Mouse (Mus musculus) embryonic stem cell, embryonic (primary cell): ENCODE results near the gene Acsl5.

ENCODE experiments used
- CTCF ChIA-PET, 4 experiments: fragments of 300-600 bp in 2 of 4; fragments of 350-600 bp in 2 of 4; sonication (Branson Sonifier 250); formaldehyde crosslinking; loops; one replicate each; lab custom pipeline; 2022; ENCODE audit warnings: inconsistent platforms in 2 of 4; lab: Charles Lee
- POLR2A ChIA-PET, 4 experiments: fragments of 300-600 bp in 2 of 4; fragments of 350-600 bp in 2 of 4; sonication (Branson Sonifier 250); formaldehyde crosslinking; loops; one replicate each; lab custom pipeline; 2022; ENCODE audit warnings: antibody characterized with exemption in 4 of 4, inconsistent platforms in 1 of 4; lab: Charles Lee

Acsl5 gene

DNA sequence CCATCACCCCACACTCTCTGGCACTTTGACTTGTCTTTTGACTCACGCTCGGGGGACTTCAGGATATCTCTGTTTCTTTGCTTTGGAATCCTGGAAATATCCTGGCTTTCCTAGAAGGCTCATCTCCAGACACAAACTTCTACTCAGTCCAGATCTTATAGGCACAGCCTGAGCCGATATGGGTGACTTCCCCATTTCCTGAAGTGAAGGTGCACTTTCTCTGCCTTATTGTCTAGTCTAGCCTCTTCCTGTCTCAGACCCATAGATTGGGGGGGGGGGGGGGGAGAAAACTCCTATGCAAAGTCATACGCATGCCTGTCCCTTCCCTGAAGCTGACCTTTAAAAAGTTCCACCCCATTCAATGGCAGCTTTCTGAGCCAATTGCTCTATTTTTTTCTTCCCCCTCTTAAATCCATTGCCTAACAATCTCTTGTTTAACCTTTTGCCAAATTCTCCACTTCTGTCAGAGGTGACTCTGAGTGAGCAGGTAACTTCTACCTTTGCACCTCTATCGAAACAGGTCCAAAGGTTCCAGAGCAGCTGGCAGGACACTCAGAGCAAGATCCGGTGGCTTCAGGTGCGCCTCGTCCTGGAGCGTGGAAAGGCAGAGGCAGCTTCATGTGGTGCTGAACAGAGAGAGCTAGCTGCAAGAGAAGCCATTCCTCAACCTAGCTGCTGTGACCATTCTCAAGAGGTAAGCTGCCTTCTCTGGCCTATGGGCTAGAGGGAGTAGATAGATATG is at the start of gene Acsl5:
Acsl5 (plus strand) TSS at position 556 of the 742 bp plus-strand sequence.
- POLR2A ChIA-PET = interaction anchor here in 1 of 4 experiments (2.0 kb wide), 1 partner anchor 64 kb away, joined by 6 read pairs; the partner anchor contains the start of genes Vti1a and Zdhhc6

DNA sequence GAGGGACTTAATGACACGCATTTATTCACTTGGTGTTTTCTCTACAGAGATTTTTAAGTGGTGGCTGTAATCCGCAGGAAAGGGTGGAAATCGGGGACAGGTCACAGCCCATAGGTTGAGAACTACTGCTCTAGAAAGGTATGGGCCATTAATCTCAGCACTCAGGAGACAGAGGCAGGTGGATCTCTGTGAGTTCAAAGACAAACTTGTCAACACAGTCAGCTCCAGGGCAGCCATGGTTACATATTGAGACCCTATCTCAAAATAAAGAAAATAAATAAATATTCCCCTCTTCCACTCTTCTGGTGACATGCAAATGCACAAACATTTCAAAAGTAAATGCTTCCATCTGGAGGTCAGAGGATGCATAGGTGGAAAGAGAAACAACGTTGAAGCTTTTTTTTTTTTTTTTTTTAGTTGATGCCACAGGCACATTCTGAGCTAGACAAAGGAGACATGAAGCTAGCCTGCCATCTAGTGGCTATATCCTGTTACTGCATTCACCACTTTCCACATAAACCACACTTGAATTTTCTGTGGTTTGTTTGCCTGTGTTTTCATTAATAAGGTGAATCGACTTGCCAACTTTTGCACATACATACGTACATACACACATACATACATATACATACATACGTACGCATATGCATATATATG is 45.1 kb upstream of the Acsl5 start:
- ChIA-PET CTCF (interaction anchor here (0.5 to 3.0 kb wide), 91 partner anchors 8 to 1501 kb away, joined by 3 to 27 read pairs (median 4); partner anchors contain the start of genes Gpam (in 2 of the 4) and Tectb (in 2 of the 4)), POLR2A (interaction anchor here (0.5 to 1.1 kb wide), 15 partner anchors 12 to 1569 kb away, joined by 3 to 9 read pairs (median 3); no protein-coding TSS in a partner anchor)

More for the DNA sequence above, at the start of gene Acsl5:
- CTCF ChIA-PET = interaction anchor here in 3 of 4 experiments (0.6 to 1.6 kb wide), 4 partner anchors 32 to 1164 kb away, joined by 3 to 9 read pairs (median 4); no protein-coding TSS in a partner anchor

- POLR2A ChIA-PET = interaction anchor here (0.5 to 1.1 kb wide), 8 partner anchors 13 to 1537 kb away, joined by 3 to 6 read pairs (median 3); no protein-coding TSS in a partner anchor
- CTCF ChIA-PET = interaction anchor here (0.6 to 3.0 kb wide), 49 partner anchors 9 to 1502 kb away, joined by 3 to 27 read pairs (median 5); partner anchors contain the start of genes Gpam (in 1 of the 4) and Tectb (in 1 of the 4)
Measured at GRCm38 (mm10) chr19:55207205-55207604, 44.5 kb upstream of the Acsl5 start.

DNA sequence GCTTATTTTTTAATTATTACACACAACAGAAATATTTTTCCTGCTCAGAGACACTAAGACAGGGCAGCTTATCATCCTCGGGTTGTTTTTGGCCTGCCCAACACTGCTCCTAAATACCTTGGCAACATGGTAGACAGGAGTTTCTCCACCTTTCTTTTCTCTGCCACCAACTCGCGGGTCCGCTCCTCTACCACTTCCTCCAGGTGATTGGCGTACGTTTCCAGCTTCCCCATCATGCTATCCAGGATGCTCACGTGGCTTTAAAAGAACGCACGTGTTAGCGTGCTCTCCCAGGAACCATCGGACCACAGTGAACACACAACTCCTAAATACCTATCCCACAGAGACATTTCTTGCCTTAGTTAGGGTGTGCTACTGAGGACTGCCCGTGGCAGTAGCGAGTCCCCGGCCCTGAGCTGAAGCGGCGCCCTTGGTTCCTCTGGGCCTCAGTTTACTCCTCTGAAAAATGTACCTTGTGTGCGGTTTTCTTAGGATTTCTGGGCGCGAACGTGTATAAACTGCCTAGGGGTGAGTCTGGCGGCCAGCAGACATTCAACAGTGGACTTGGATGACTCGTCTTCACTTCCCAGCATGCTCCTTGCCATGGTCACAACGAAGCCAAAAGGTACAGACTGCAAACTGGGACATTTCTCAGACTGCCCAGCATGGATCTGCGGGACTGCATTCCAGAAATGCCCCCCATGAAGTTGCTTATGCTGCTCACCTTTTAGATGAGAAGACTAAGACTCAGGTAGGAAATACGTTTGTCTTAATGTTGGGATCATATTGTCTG is 43.8 kb upstream of the Acsl5 start:
- POLR2A ChIA-PET = interaction anchor here in 2 of 4 experiments (0.5 to 1.0 kb wide), 3 partner anchors 18 to 1163 kb away, joined by 3 read pairs; no protein-coding TSS in a partner anchor
- CTCF ChIA-PET = interaction anchor here (1.2 to 3.0 kb wide), 10 partner anchors 10 to 147 kb away, joined by 3 to 27 read pairs (median 10); no protein-coding TSS in a partner anchor

- ChIA-PET CTCF (interaction anchor here (0.6 to 3.0 kb wide), 7 partner anchors 9 to 148 kb away, joined by 3 to 27 read pairs (median 8); no protein-coding TSS in a partner anchor), POLR2A (interaction anchor here in 3 of 4 experiments (0.5 to 1.0 kb wide), 4 partner anchors 17 to 1163 kb away, joined by 3 to 5 read pairs (median 3); no protein-coding TSS in a partner anchor)
Measured at GRCm38 (mm10) chr19:55208654-55209053, 43.1 kb upstream of the Acsl5 start.

DNA sequence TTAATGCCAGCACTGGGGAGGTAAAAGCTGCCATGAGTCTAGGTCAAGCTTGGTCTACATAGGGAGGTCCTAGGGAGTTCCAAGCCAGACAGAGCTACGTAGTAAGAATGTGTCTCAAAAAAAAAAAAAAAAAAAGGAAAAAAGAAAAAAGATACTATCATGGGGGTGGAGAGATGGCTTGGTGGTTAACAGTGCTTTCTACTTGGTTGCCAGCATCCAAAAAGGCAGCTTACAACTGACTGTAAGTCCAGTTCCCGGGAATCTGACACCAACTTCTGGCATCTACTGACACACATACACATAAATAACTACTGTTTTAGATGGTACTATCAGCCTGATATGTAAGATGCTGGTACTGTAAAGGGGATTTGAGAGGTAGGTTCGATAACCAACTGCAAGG is 42.7 kb upstream of the Acsl5 start:
- POLR2A ChIA-PET = interaction anchor here in 2 of 4 experiments (0.6 to 1.0 kb wide), 4 partner anchors 92 to 1401 kb away, joined by 3 to 5 read pairs (median 4); no protein-coding TSS in a partner anchor
- CTCF ChIA-PET = interaction anchor here in 3 of 4 experiments (0.6 to 3.0 kb wide), 5 partner anchors 9 to 123 kb away, joined by 6 to 13 read pairs (median 8); no protein-coding TSS in a partner anchor

- ChIA-PET CTCF (no interaction called here), POLR2A (no interaction called here)
Measured at GRCm38 (mm10) chr19:55211698-55212097, 40.0 kb upstream of the Acsl5 start.

DNA sequence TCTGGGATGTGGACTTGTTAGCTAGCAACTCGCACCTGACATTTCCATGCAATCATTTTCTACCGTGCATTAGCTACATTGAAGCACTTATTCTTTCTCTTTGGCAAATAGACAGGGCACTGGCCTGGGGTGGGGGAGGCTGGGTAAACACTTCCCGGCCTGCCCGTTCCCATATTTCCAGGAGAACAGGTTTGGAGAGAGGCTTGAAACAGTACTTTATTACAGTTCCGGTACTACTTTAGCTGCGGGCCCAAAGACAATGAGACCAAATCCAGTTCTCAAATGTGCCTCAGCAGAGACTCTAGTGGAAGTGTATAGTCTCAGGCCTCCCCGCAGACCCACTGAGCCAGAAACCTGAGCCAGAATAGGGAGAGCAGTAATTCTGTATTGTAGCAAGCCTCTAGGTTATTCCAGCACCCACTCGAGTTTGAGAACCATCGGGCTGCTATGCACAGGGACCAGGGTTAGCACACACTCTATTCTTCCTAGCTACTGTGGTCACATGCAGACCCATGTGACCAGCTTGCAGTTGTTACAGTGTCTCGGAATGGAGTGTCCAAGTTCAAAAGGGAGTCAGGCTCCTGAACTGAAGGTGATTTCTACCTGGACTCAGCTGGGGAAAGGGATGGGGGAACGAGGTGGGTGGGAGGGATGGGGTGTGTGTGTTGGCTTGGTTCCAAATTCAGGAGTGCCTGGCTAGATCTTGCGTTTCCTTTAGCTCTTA is 38.0 kb upstream of the Acsl5 start:
- ChIA-PET POLR2A (interaction anchor here in 3 of 4 experiments (0.5 to 2.2 kb wide), 4 partner anchors 12 to 117 kb away, joined by 3 to 6 read pairs (median 4); no protein-coding TSS in a partner anchor), CTCF (interaction anchor here in 3 of 4 experiments (0.6 to 1.5 kb wide), 5 partner anchors 9 to 988 kb away, joined by 3 to 6 read pairs (median 3); no protein-coding TSS in a partner anchor)

GRCm38 (mm10) chr19:55216876-55217275 is 34.9 kb upstream of the Acsl5 start:
- ChIA-PET CTCF (interaction anchor here (1.0 to 2.9 kb wide), 6 partner anchors 8 to 28 kb away, joined by 3 to 11 read pairs (median 8); no protein-coding TSS in a partner anchor), POLR2A (interaction anchor here in 2 of 4 experiments (0.8 to 1.3 kb wide), 3 partner anchors 14 to 48 kb away, joined by 3 read pairs; no protein-coding TSS in a partner anchor)

- POLR2A ChIA-PET = interaction anchor here in 2 of 4 experiments (0.7 to 2.8 kb wide), 6 partner anchors 10 to 1273 kb away, joined by 3 to 14 read pairs (median 3); partner anchors contain the start of gene Bbip1 (in 1 of the 2)
- CTCF ChIA-PET = interaction anchor here (0.9 to 2.9 kb wide), 23 partner anchors 9 to 115 kb away, joined by 3 to 28 read pairs (median 7); no protein-coding TSS in a partner anchor
Measured at GRCm38 (mm10) chr19:55217365-55217764, 34.4 kb upstream of the Acsl5 start.

DNA sequence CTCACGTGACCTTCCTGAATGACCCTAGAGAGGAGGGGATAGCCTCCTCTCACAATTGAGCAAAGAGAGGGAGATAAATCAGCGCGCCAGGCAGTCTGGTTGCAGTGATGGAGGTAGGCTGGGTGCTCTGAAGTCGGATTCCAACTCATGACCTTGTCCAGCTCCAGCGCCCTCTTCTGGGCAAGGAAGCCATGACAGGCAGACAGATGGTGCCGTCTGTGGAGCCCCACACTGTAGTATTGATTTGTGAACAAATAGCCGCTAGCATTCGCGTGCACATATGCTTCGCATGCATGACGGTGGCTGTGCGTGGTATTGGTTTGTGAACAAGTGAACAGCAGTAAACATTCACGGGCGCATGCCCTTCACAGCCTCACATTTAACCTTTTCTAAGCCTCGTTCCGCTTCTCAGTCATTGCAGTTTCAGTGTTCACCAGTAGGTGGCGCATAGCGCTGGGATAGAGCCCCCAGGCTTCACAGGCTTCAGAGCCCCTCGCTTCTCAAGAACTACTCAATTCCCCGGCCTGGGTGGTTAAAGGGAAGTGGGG is 33.5 kb upstream of the Acsl5 start:
- ChIA-PET CTCF (interaction anchor here (0.6 to 2.9 kb wide), 60 partner anchors 9 to 1387 kb away, joined by 3 to 28 read pairs (median 4); no protein-coding TSS in a partner anchor), POLR2A (interaction anchor here in 3 of 4 experiments (0.5 to 2.8 kb wide), 14 partner anchors 9 to 1619 kb away, joined by 3 to 15 read pairs (median 4); partner anchors contain the start of gene Bbip1 (in 1 of the 3))

DNA sequence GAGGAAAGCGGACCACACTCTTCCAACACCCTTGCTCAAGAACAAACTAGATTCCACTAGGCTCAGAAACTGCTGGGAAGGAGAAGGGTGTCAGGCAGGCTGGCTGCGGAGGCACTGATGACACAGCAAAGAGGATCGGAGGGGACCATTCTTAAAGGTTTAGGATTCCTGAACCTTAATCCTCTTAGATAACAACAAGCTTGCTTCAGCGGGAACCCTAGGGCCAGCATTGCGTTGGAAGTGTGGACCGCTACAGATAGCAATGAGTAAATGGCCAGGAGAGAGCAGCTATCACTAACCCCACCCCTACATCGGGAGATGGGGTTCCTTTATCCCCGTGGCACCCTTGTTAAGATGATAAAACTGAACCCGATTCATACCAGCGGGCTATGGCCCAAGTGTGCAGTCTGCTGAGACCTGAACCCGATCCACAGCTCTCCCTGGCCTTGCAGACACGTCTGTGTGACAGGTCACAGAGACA is 33.0 kb upstream of the Acsl5 start:
- POLR2A ChIA-PET = interaction anchor here in 3 of 4 experiments (0.5 to 2.8 kb wide), 12 partner anchors 8 to 1619 kb away, joined by 3 to 15 read pairs (median 4); no protein-coding TSS in a partner anchor
- CTCF ChIA-PET = interaction anchor here (0.6 to 2.9 kb wide), 49 partner anchors 8 to 1180 kb away, joined by 3 to 28 read pairs (median 4); partner anchors contain the start of genes Vti1a (in 1 of the 4) and Zdhhc6 (in 1 of the 4)

DNA sequence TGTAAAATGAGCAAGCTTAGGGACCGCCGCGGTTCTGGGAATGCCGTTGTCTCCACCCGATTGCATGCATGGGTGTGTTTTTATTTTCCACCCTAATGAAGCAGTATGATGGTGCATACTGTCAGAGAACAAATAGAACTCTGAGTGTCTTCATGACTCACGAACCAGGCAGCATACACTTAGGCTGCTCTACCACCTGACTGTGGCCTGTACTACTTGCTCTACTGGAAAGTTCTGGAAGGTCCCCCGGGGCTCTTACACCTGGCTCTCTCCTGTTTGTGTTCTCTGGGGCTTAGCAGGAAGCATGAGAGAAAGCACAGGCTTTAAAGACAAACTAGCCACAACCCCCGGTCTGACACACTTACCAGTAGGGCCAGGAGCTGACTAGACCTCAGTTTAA is 32.4 kb upstream of the Acsl5 start:
- CTCF ChIA-PET = interaction anchor here in 3 of 4 experiments (0.6 to 2.9 kb wide), 27 partner anchors 8 to 1180 kb away, joined by 3 to 28 read pairs (median 5); partner anchors contain the start of genes Vti1a (in 1 of the 3) and Zdhhc6 (in 1 of the 3)
- POLR2A ChIA-PET = interaction anchor here in 3 of 4 experiments (0.5 to 2.8 kb wide), 10 partner anchors 8 to 396 kb away, joined by 3 to 15 read pairs (median 4); no protein-coding TSS in a partner anchor

DNA sequence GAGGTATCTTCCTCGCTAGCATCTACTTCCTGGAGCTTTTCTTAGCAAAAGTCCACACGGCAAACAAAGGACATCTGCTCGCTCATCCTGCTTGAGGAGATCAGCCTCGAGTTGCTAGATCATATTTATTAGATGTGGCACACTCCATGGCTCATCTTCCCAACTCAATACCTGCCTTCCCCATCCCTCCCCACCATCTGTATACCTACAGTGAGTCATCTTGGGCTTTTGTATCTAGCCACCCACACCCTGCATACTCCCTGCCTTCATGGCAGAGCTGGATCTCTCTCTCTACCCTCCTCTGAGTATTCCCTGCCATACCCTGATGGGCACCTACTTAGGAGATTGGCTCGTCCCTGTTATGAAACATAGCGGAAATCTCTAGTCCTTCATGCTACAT is 30.5 kb upstream of the Acsl5 start:
- POLR2A ChIA-PET = interaction anchor here in 2 of 4 experiments (1.0 to 2.8 kb wide), 3 partner anchors 10 to 70 kb away, joined by 3 to 7 read pairs (median 4); no protein-coding TSS in a partner anchor
- CTCF ChIA-PET = interaction anchor here in 2 of 4 experiments (0.6 to 0.7 kb wide), 2 partner anchors 14 to 335 kb away, joined by 3 read pairs; no protein-coding TSS in a partner anchor

GRCm38 (mm10) chr19:55222268-55222667 is 29.5 kb upstream of the Acsl5 start:
- POLR2A ChIA-PET = interaction anchor here in 2 of 4 experiments (0.6 to 2.8 kb wide), 5 partner anchors 9 to 1252 kb away, joined by 3 to 7 read pairs (median 4); no protein-coding TSS in a partner anchor
- CTCF ChIA-PET = interaction anchor here in 1 of 4 experiments (1.0 kb wide), 1 partner anchor 9 kb away, joined by 4 read pairs; no protein-coding TSS in a partner anchor
